32 mouse cellular contexts compared by ENCODE assay signal in the genomic region with DNA sequence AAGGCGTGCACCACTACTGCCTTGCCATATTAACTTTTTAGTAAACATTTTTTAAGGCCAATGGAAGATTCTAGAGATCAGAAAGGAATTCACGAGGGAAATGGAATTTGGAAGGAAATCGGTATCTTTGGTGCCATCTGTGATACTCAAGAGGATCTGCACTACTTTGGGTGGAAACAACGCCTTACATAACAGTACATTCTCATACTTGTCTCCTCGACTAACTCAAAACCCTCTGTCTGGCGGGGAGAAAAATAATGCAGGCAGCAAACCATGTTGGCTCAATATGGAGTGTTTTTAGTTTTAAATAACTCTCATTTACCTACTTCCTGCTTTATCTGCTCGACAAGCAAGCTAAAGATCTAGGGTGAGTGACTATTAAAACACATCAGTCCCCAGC. TPM values are rescaled to one million over a fixed set of nuclear protein-coding genes. Genes with fewer than 3 reads are reported as not detected.
"Had no signal": no experiment of that assay in that cellular context is flagged by ENCODE, and none has a peak within 500 bp of the region (broad histone marks: within the 10 kb centered on the region; RNA-seq: fewer than 3 reads in every experiment).

No protein-coding gene starts in this region.

- H3K27me3 ChIP-seq: limb, embryonic 15.5 days had no signal

- H3K4me2 ChIP-seq: heart, embryonic 11.5 days; heart, embryonic 13.5 days; heart, embryonic 15.5 days; hindbrain, embryonic 14.5 days; intestine, embryonic 15.5 days; limb, embryonic 13.5 days; limb, embryonic 15.5 days; liver, embryonic 12.5 days had no signal

- H3K4me3 ChIP-seq: heart, adult 2 months; heart, embryonic 13.5 days; heart, embryonic 15.5 days; intestine, embryonic 15.5 days; limb, embryonic 13.5 days; limb, embryonic 15.5 days; liver, embryonic 12.5 days had no signal

- H3K36me3 ChIP-seq: heart, embryonic 13.5 days; heart, embryonic 15.5 days; intestine, embryonic 15.5 days; limb, embryonic 13.5 days; limb, embryonic 15.5 days; liver, embryonic 12.5 days had no signal

- DNase-seq: gastrocnemius, postnatal 14 days; gastrocnemius, postnatal 36 days; heart, adult 11 months; heart, adult 2 months; heart, postnatal 14 days; heart, postnatal 36 days; kidney, adult 18-20 months; kidney, adult 8-10 months; kidney, postnatal 10 days; kidney, postnatal 36 days; layer of hippocampus, adult 9-11 months; layer of hippocampus, postnatal 36 days; left cerebral cortex, postnatal 4 days had no signal

- H3K27ac ChIP-seq: heart, adult 2 months; heart, embryonic 13.5 days; heart, embryonic 15.5 days; hindbrain, embryonic 14.5 days; intestine, embryonic 15.5 days; limb, embryonic 13.5 days; limb, embryonic 15.5 days; liver, embryonic 12.5 days; liver, embryonic 14.5 days had no signal

- H3K9ac ChIP-seq: heart, embryonic 13.5 days; heart, embryonic 15.5 days; hindbrain, embryonic 14.5 days; intestine, embryonic 15.5 days; limb, embryonic 13.5 days; limb, embryonic 15.5 days; liver, embryonic 12.5 days; liver, embryonic 14.5 days had no signal

- ATAC-seq: hindbrain, embryonic 16.5 days; inflammation-experienced regulatory T-cells, adult 6 months; intestine, embryonic 15.5 days; intestine, postnatal 0 days; liver, embryonic 12.5 days had no signal

- H3K9me3 ChIP-seq: intestine, embryonic 15.5 days; limb, embryonic 15.5 days had no signal

RNA-seq across cellular contexts. Expression of gene Spats1, which starts 4.5 kb away (rescaled TPM):
- total RNA-seq: gastrocnemius, adult 18-20 months; gastrocnemius, adult 8-10 months; gastrocnemius, postnatal 36 days; hematopoietic stem cell, adult 5-6 weeks; liver, adult 2 months had no signal
- polyA plus RNA-seq: heart, adult 2 months; large intestine, adult 2 months; liver, adult 2 months had no signal

RNA-seq across cellular contexts. Expression of gene Tcte1, which starts 52.5 kb away (rescaled TPM):
- total RNA-seq: gastrocnemius, adult 18-20 months; gastrocnemius, adult 8-10 months; gastrocnemius, postnatal 14 days; gastrocnemius, postnatal 36 days; heart, adult 2 months; heart, postnatal 36 days; hematopoietic stem cell, adult 5-6 weeks; liver, adult 2 months had no signal
- polyA plus RNA-seq: heart, postnatal 0 days; inflammation-experienced regulatory T-cells, adult 6 months; intestine, postnatal 0 days; liver, adult 2 months; liver, embryonic 14.5 days; liver, embryonic 16.5 days had no signal
